Mouse (Mus musculus) right cerebral cortex, adult 2 months (tissue): Measurements from ENCODE around the gene Gm867.
A peak's percentile ranks its signal among the peaks of the same experiment; 100 is the strongest.

Experiments used
- DNase-seq, 2 experiments: peaks; one replicate each; pipeline ENCODE4 v3.0.0; 2021 to 2022; ENCODE audit warnings: low spot score in 2 of 2

Gene Gm867

DNA sequence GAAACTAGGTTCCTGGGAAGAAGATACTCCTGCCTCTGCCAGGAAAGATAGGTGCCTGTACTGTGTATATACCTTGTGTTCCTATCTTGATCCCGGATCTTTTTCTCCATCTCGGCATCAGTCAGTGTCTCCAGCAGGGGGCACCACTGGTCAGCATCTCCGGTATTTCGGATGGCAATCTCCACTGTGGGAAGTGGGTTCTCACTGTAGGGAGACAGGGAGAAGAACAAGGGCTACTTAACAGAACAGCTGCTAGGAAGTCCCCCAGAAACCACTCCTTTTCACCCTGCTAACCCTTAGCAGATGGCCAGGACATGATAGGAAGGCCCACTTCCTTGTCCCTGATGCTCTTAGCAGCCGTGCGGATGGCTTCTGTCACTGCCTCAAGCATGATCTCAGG lies 43.1 kb downstream of the Gm867 start:
- peak; percentile 78 for DNase-seq

DNA sequence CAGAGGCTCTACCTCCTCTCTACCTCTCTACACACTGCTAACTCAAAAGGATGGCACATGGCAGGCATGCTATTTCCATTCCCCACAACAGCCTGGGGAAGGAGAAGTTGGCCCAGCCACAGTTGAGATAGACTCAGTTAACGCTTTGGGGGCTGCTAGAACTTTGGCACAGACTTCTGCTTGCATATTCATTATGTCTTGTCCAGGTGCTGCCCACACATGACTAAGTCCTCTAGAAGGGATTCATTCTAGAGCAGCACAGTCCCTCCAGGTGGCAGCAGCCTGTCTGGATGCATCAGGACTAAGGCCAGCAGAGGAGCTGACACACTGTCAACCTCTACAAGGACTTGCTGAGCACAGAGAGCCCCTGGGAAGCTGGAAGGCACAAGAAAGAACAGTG lies 44.3 kb downstream of the Gm867 start:
- DNase-seq = peak; percentile 48 to 51

DNA sequence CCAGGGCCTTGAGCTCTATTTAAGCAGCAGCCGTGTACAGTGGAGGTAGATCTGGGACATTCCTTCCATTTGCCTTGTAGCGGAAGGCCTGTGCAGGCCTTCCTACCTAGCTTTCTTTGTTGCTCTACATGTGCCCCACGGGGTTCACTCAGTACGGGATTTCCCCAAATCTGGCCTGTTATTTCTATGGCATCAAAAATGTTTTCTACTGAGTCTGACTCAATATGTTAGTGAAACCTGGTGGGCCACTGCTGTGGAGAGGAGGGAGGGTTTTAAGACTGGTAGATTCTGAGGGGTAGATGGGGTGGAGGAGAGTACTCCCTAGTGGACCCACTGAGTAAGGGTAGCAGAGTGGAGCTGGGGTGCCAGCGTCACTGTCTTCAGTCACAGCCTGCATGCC lies 44.7 kb downstream of the Gm867 start:
- DNase-seq = no peak

DNA sequence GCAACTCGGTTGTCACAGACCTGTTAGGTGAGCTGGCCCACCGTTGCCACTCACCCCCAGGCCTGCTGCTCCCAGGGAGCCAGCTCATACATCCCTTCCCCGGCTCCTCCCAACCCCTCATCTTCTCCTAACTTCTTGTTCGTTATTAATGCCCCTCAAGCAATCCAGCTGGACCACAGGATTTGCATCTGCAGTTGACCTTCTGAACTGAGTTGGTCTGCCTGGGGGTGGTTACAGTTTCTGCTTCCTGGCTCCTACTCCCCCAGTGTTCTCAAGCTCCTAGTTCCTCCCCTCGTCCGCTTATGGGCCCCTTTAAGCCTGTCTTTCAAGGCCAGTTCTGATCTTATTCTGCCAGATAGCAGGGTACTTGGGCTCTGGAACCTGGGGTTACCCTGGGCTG lies 45.9 kb downstream of the Gm867 start:
- DNase-seq = no peak

DNA sequence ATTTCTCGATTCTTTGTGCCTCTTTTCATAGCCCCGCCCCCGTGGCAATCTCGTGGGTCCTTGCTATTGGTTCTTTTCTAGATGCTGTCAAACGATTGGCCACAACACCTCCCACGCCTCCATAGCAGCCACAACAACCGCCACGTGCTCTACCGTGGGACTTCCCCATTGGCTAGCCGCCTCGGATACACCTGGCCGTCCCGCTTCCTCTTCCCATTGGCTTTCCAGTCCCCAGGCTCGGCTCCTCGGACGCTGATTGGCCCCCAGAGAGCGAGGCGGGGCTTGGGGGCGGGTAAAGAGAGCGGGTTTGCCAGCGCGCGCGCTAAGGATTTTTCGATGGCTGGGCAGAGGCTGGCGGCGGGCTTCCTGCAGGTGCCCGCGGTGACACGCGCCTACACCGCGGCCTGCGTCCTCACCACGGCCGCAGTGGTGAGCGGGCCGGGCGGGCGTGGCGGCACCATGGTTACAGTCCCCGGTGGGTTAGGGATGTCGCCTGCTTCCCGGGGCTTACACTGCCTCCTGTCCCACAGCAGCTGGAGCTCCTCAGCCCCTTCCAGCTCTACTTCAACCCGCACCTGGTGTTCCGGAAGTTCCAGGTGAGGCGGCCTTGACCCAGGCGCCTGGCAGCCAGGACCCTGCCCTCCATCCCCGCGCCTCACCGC lies 47.3 kb downstream of the Gm867 start, which contains the start of gene Derl3:
Gene Derl3 (plus strand): TSS at position 325 of the 662 bp plus-strand sequence.
- DNase-seq = peak; percentile 97 to 98

DNA sequence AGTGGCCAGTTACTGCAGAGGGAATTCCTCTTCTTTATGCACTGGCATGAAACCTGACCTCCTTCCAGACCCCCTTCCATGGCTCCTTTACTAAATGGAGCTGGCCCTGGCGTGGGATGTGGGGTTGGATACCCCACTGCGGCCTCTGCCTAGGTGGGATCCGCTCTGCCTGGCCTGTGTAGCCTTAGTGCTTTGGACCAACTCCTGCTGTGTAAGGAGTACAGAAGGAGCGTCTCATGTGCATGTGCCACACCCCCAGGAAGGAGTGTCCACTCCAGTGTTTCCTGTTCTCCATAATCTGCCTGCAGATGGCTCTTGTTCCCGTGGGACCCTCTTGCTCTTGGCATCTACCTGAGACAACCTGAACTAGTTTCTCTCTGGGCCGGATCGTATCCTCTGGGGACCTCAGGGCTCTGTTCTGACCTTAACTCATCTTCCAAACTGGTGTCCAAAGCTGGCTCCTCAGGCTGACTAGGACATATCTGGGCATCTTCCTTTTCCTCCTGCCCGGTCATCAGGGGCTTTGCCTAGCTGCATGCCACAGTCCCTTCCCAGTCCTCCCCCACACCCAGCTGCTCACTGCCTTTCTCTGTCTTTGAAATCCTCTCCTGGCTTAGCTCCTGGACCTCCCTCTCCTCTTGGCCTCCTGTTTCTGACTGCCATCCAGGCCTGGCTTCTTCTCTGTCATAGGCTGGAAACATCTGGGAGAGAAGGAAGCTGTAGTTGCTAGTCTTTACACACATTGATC lies 50.9 kb downstream of the Gm867 start:
- no peak for DNase-seq
